Comparison of ENCODE assay signal across 9 mouse cellular contexts in genomic region chr10:18953706-18954071, GRCm38 (mm10).
A peak's percentile ranks its signal among the peaks of the same experiment; 100 is the strongest.
DNase-seq lines count a peak whose midpoint lies in the region; ATAC-seq lines count a peak whose summit lies in the region.
"Had no signal": no experiment of that assay in that cellular context is flagged by ENCODE, and none has a peak within 500 bp of the region (broad histone marks: within the 10 kb centered on the region; RNA-seq: fewer than 3 reads in every experiment).

No protein-coding gene starts in this region.

- no peak for ATAC-seq in forebrain, embryonic 12.5 days (ENCODE audit: low FRiP score)

- WGBS in forebrain, embryonic 12.5 days: 26% methylated on average over 1 of the region's 1 CpGs

- no peak overlapping the region for H3K9ac ChIP-seq in forebrain, embryonic 12.5 days

- DNase-seq in embryo, embryonic 11 days: peak; percentile 19
- DNase-seq in embryo, embryonic 9.5 days (ENCODE audit: extremely low spot score): no peak
- peak; percentile 15 for DNase-seq in layer of hippocampus, adult 11-12 months (ENCODE audit: low spot score)
- no peak for DNase-seq in layer of hippocampus, adult 9-11 months
- peak; percentile 13 for DNase-seq in ES-CJ7 (ENCODE audit: low read depth, low spot score)
- DNase-seq in lung, postnatal 25 days (ENCODE audit: low spot score): peak; percentile 43
- DNase-seq in right cerebral cortex, postnatal 10 days (ENCODE audit: low spot score in 2 of 2): no peak

- no peak overlapping the region for H3K27ac ChIP-seq in forebrain, embryonic 12.5 days

- H3K4me1 ChIP-seq in forebrain, embryonic 12.5 days: no peaks in the 10 kb centered on the region

- H3K27me3 ChIP-seq in forebrain, embryonic 12.5 days: no peaks in the 10 kb centered on the region

- H3K4me2 ChIP-seq in forebrain, embryonic 12.5 days: no peak overlapping the region

- no peaks in the 10 kb centered on the region for H3K36me3 ChIP-seq in forebrain, embryonic 12.5 days (replicated peaks)

- H3K9me3 ChIP-seq in forebrain, embryonic 12.5 days: no peaks in the 10 kb centered on the region

- H3K4me3 ChIP-seq in forebrain, embryonic 12.5 days (replicated peaks): no peak overlapping the region
- H3K4me3 ChIP-seq: myocyte had no signal

Comparison
In these comparisons a context has a peak if more than half of its experiments do, and no peak if none do; other contexts are left out.
1. DNase-seq: peak in embryo, embryonic 11 days (single experiment), layer of hippocampus, adult 11-12 months (single experiment), ES-CJ7 (single experiment) and lung, postnatal 25 days (single experiment); none in embryo, embryonic 9.5 days (single experiment), layer of hippocampus, adult 9-11 months (single experiment) and right cerebral cortex, postnatal 10 days (0 of 2).